Mouse (Mus musculus): ENCODE measurements around the gene Safb2.

DNA sequence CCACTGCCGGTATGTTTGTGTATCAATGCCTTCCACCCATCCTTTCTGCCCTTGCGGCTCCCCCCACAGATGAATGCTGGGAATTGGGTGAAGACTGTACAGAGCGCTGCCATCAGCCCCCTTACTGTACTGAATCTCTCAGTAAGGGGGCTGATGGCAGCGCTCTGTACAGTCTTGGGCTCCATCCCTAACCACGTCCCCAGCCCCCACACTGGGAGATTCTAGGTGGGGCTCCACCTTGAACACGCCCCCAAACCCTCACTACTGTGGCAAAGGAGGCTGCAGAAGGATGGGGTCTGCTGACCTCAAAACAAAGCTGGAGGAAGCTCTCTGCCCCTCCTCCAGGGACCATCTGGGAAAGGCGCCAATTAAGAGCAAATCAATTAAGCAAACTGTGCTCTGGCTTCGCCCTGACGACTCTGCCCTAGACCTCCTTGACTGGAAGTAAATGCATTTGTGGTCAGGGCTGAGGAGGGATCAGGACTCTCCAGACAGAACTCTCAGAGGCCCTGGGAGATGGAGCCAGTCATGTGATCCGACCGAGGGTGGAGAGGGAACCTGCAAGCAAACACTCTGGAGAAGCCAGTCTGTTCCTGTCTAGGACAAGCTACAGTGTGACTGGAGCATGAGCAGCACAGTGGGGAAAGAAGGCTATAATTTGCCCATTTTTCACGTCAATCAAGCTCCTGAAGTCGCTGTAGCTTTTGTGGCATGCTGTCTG lies 68.5 kb downstream of the Safb2 start:
- no peak for TF ChIP-seq POLR2A (IDR thresholded peaks at IDR 0.05; ENCODE audit: insufficient read length, low read depth)
- TF ChIP-seq USF1 (IDR thresholded peaks at IDR 0.05; ENCODE audit: low read depth), result peak; percentile 7
- no peak for TF ChIP-seq MAX (IDR thresholded peaks at IDR 0.05; ENCODE audit: low read depth)
- no peak for TF ChIP-seq TCF12 (IDR thresholded peaks at IDR 0.05; ENCODE audit: insufficient read depth, poor library complexity, severe bottlenecking)
- TF ChIP-seq E2F4 (IDR thresholded peaks at IDR 0.05; ENCODE audit: insufficient read depth), result no peak
- TF ChIP-seq MYOG (IDR thresholded peaks at IDR 0.05; ENCODE audit: control insufficient read depth in 1 of 3, insufficient read depth in 1 of 3, insufficient read length in 2 of 3, low read depth in 2 of 3), result no peak
- no peak for TF ChIP-seq MYOD1 (IDR thresholded peaks at IDR 0.05; ENCODE audit: control insufficient read depth in 1 of 3, insufficient read length in 2 of 3, low read depth in 2 of 3)
- TF ChIP-seq REST (IDR thresholded peaks at IDR 0.05; ENCODE audit: insufficient read depth, insufficient read length), result no peak
- TF ChIP-seq POLR2AphosphoS2 (IDR thresholded peaks at IDR 0.05; ENCODE audit: insufficient read length, low read depth), result no peak
- no peak for TF ChIP-seq SRF (IDR thresholded peaks at IDR 0.05; ENCODE audit: control insufficient read depth, insufficient read length, low read depth)

All from myocyte (in vitro differentiated cells).